Mouse (Mus musculus) lung, postnatal 10 days (tissue): Measurements from ENCODE around the gene Safb2.

Experiments
- DNase-seq: peaks from one replicate; pipeline ENCODE4 v3.0.0; 2021

The Safb2 gene

DNA sequence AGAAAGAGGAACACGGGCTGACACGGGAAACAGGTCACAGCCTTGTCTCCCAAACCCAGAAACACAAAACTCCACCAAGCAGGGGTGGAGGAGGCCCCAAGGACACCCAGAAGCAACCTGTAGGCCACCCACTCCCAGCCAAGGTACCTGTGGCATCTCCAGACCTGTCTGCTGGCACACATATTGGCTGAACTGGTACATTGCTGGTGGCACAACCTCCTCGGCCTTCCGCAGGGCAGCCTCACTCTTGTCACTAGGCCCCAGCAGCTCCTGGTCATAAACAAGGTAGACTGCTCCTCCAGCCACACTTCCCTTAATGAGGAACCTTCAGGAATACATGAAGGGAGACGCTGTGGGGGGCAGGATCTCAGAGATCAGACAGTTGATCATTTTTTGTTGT lies 24.3 kb upstream of the Safb2 start:
- DNase-seq = no peak

DNA sequence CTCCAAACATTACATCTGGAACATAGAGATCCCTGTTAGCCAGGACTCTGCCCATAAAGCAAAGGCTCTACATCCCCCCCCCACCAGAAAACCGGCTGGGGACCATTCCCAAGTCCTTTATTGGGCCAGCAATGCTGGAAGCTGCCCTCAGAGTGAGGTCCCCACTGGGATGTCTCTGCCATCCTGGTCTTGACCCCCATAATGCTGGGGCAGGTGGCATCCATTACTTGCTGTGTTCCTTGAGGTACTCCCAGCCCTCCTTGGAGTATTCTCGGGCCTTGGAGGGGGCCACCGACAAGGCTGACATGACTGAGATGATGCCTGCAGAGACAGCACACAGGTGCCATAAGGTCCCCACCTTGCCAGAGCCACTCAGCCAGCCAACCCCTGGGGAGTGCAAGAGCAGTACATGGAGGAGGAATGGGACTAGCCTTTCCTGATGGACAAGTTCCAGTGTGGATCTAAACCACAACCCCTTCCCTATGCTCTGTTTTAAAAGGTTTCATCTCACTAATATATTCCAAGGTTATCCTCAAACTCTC lies 23.2 kb upstream of the Safb2 start:
- no peak for DNase-seq

DNA sequence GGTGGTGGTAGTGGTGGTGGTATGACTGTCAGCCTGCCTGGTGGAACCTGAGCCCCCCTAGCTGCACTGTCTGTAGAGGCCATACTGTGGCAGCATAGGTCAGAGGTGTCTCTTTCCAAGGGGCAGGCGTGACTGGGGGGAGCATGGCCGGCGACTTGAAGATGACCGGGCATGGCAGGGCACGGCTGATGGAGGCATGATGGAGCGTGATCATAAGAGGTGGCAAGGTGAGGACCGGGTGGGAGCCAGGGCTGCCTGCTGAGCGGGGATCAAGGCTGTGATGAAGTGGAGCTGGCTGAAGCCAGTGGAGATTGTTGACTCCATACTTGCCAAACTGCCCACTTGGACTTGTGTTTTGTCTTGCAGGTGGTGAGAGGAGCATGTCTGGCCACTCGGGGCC lies 21.0 kb upstream of the Safb2 start:
- no peak for DNase-seq

DNA sequence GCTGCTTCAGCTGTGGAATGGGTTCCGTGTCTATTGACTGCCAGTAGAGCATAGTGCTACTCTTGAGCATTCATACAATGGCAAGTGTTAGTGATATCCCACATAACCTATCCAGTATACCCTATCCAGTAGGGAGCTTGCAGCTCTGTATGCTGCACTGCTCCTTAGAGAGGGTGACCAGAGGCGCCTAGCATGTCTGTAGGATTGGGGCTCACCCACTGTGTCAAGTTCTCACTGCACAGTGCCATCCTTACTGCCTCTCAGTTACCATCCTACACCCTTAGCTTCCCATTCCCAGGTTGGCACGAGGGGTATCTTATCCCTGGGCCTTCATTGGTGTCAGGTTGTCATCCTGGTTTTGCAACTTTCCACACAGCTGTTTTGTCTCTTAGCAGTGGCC lies 20.0 kb upstream of the Safb2 start:
- DNase-seq = no peak

DNA sequence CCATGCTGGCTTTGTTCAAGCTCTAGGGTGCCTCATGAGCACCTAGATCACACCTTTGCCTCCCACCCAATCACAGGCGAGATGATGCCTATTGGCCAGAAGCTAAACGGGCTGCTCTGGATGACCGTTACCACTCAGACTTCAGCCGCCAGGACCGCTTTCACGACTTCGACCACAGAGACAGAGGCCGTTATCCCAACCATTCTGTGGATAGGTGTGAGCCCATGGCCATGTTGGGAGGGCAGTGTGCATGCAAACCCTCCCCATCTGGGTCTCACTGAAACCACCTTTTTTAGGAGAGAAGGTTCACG lies 19.6 kb upstream of the Safb2 start:
- no peak for DNase-seq

DNA sequence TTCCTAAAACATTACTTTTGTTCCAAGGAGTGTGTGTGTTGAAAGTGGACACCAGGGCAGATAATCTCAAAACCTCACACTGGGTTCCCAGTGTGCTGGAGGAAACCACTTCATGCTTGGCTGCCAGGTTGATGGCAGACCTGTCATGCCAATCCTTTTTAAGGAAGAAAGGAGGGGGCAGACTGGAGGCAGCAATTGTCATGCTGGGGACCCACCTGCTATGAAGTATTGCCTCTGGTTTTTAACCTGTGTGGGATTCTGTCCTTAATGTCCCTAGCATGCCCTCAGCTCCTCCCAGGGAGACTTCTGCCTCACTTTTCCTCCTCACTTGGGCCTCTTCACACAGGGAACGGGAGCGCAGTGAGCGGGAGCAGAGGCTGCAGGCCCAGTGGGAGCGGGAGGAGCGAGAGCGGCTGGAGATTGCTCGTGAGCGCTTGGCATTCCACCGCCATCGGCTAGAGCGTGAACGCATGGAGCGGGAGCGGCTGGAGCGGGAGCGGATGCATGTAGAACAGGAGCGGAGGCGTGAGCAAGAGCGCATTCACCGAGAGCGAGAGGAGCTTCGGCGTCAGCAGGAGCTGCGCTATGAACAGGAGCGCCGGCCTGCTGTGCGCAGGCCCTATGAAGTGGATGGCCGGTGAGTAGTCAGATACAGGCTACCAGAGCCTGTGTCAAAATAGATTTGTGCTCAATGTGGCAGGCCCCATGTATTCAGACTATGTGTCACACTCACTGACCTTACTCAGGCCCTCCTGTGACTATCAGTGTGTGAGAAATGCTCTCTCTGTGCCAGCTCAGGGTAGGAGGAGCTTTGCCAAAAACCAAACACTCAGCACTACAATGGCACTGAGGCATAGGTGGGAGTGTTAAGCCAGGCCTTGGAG lies 19.0 kb upstream of the Safb2 start:
- no peak for DNase-seq

DNA sequence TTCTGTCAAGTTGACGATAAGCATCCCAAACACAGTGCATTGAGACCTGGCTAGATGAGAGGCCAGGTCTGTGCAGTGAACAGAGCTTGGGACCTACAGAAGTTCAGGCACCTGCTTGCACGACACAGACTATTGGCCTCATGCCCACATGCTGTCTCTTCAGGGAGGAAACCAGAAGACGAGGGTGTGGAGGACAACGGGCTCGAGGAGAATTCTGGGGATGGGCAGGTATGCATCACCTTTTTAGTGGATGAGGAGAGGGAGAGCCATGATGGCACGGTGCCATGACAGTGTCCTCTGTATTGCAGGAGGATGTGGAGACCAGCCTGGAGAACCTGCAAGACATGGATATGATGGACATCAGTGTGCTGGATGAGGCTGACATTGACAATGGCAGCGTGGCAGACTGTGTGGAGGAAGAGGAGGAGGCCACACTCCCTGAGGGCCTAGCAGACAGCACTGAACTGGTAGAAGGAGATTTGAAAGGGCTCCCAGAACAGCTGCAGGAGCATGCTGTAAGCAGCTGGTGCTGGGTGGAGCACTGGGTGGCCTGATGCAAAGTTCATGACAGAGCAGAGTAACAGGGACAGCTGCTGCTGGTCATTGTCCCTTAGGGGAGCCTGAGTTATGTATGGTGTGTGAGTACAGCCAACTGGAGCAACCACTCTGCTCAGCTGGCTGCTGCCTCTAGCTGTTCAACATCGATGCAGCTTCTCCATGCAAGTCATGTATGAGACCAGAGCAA lies 9.3 kb upstream of the Safb2 start:
- DNase-seq = peak; percentile 45

DNA sequence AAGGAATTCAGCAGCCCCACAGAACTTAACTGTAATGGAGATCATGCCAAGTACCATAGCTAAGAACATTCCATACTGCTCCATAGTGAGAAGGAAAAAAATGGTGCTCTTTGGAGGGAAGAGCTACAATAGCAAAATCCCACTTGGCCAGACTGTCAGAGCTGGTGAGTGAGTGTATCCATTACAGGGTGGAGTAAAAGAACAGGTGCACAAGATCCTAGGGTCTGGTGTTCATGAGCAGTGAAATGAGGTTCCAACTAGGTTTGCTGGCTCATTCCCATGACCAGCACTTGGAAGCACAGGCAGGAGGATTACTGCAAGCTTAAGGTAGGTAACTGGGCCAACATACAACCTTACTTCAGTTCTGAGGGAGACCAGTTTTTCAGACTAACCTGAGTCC lies 8.2 kb upstream of the Safb2 start:
- no peak for DNase-seq

DNA sequence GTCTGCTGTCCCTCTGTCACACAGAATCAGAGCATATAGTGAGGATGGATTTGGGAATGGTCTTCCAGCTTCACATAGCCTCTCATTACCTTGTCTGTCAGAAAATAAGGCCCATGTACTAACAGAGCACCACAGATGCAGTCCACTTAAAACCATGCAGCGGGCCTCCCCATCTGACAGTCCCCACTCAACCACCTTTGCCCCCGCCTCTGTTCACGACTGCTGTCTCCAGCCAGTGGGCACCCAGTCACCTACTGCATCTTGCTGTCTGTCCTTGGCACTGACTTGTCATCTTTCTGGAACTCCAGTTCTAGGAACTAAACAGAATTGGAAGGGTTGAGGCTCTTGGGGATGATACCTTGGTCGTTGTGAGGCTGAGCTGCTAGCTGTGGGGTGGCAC lies 4.5 kb upstream of the Safb2 start:
- DNase-seq = no peak

DNA sequence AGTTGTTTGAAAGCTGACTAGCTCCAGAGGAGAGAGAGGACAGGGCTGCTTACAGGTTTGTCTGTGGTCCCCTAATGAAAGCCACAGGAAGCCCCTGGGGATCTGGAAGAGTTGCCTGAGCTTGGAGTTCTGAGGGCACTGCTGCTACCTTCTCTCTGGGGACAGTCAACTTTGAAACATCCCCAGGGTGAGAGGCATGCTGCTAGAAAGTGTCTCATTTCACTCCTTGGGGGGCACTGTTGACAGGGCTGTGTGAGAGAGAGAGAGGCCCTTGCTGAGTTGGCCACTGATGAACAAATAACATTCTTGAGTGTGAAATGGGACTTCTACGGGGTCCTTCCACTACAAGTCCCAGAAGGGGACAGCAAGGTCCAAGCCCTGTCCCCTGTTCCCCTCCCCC lies 3.4 kb upstream of the Safb2 start:
- no peak for DNase-seq

DNA sequence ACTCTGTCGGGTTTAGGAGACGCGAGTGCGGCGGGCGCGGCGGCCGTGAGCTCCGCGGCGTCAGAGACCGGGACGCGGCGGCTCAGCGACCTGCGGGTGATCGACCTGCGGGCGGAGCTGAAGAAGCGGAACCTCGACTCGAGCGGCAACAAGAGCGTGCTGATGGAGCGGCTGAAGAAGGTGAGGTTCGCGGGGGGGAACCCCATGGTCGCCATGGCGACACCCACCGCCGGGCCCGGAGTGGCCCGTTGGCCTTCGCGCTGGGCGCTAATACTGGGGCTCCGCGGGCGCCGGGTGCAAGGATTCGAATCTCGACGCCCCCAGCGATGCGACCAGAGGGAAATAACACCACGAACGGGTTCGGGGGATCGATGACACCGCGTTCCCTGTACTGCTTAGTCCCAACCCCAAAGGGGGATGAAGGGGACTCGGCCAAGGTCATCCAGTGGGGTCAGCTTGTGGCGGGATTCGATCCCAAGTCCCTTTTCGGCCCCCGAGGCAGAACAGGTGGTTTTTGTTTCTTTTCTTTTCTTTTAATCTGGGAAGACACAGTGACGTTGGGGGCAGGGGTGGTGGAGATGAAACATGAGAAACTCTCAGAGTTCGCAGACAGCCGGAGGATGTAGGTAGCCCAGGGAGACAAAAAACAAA lies 911 bp upstream of the Safb2 start:
- peak; percentile 60 for DNase-seq

DNA sequence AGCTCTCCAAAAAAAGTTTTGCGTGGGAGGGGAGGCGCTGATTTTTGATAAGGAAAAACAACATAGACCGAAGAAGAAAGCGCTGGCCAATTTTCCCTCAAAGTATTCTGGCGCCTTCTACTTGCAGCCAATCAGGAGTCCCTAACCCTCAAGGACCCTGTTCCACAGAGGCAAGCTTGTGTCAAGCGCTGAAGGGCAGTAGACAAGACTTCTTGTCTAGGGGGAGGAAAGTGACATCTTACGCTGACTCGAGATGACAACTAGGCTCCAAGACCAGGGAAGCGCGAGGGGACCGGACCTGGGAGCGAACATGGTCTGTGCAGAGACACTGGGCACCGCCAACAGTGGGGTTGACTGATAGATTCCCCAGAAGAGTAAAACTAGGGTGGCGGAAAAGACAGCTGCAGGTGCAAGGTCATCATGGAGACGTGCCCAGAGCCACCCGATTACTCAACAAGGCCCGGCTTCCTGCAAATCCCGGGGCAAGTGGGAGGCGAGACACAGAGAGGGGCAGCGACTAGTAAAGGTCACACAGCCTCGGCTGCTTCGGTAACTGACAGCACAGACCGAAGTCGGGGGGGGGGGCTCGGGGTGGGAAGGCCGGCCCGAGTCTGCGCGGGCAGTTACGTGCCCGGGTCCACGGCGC lies 651 bp downstream of the Safb2 start:
- peak; percentile 72 for DNase-seq

DNA sequence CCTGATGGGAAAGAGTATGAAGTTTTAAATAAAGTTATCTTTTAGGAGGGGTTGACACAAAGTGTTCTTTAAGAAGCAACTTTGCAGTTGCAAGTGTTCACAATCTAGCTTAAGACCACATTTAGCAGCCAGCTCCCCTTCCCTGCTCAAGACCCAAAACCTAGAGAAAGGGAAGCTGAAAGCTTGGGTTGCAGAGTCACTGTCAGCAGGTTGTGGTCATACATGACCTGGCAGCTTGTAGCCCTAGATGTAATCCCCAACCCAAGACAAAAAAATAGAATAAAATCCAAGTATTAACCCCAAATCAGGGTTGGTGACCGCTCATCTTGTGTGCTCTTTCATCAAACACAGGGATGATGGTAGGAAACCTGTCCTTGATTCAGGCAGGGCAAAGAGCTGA lies 1.3 kb downstream of the Safb2 start:
- no peak for DNase-seq

DNA sequence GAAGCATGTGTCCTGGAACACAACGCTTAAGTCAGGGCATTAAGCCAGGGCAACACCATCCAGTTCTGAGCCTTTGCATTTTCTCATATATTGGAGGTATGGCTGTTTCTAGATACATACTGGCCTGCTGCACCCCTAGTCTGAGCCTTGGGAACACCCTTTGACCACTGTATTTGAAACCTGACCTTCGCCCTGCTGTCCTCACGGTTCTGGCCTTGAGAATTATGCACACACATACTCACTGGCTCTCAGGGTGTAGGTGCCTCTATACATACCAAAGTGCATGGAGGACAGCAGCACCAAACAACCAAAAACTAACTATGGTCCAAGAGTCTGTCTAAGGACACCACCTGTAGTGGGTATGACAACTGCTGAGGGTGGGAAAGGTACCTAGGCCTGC lies 11.4 kb downstream of the Safb2 start:
- no peak for DNase-seq

DNA sequence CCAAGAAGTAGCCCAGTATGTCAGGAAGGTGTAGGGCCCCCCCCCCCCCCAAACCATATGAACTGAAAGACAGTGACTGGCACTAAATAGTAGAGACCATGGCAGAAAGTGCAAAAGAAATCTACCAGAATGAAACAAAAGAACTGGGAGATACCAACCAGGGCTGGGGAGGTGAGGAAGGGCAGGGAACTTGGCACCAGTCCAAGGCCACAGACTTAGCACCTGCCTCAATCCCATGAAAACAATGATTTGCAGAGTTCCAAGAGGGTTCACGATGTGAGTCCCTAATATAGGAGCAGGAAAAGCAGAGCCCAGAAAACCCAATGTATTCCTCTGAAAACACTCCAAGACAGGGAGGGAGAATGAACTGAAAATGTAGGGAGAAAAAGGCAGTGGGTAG lies 12.2 kb downstream of the Safb2 start:
- DNase-seq = no peak

DNA sequence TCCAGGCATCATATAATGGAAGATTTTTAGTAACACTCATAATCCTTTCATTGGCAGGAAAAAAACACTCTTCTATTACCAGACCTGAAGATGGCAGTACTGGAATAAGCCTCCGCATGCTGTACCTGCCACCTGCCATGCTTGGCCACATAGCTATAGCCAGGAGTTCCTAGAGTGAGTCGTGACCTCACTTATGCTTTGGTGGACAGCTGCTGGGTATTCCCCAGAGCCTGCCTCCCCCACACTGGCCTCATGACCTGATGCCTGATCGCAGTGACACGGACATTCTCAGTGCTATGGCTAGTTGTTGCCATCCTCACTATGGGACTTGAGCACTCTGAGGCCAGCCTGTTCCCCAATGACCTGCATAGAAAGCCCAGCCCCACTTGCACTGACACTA lies 14.1 kb downstream of the Safb2 start:
- no peak for DNase-seq

DNA sequence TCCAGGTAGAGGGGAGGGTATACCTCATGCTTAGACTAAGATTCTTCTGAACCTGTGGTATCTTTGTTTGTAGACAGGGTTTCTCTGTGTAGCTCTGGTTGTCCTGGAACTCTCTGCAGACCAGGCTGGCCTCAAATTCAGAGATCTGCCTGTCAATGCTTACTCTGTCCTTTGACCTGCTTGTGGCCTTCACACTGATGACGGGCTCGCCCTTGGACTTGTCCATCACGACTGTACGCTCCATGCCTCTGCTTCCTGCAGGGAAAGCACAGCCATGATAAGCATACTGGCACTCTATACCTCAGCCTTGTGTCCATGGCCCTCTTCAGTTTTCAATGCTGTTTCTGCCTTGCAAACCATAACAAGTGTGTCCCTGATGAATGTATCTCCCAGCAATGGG lies 17.0 kb downstream of the Safb2 start:
- no peak for DNase-seq

DNA sequence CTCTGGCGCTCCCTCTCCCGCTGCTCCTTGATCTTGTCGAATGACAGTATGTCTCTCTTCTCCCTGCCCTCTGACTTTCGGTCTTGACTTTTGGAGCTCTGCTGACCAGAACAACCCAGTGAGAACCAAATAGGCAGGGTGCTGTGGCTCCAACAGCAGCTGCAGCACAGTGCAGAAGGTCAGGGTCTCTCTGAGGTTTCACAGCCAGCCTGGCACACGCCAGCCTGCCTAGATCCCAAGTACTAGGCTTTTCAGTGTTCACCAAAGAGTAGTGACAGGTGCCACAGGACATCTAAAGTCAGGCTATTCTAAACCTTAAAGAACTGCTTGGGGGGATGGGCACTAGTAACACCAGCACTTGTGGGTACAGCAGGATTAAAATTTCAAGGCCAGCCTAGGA lies 17.5 kb downstream of the Safb2 start:
- no peak for DNase-seq

DNA sequence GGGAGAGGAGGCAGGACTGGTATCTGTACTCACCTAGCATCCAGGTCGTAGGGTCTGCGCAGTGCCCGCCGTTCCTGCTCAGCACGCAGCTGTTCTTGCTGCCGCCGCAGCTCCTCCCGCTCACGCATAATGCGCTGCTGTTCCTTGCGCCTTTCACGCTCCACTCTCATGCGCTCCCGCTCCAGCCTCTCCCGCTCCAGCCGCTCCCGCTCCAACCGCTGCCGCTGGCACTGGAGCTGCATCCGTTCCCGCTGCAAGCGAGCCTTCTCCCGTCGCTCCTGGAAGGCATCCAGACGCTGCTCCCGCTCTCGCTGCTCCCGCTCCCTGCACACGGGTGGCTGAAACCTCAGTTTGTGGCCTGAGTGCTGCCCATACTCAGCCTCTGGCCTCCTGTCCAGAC lies 18.1 kb downstream of the Safb2 start:
- DNase-seq = no peak

DNA sequence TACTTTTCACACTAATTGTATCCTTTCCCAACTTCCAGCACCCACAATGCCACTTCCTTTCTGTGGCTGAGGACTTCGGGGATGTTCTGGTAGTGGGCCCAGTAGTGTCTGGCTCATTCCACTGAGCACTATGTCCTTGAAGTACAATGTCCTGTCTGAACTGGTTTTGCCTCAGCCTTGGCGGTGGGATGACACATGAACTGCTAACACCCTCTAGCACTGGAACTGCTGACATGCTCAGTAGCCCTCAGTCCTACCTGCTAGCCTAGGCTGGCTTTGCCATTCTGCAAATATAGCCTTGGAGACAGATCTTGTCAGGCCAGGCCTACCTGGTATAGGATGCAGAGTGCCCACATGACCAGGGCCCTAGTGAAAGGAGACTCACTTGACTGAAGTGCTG lies 22.5 kb downstream of the Safb2 start:
- DNase-seq = no peak

DNA sequence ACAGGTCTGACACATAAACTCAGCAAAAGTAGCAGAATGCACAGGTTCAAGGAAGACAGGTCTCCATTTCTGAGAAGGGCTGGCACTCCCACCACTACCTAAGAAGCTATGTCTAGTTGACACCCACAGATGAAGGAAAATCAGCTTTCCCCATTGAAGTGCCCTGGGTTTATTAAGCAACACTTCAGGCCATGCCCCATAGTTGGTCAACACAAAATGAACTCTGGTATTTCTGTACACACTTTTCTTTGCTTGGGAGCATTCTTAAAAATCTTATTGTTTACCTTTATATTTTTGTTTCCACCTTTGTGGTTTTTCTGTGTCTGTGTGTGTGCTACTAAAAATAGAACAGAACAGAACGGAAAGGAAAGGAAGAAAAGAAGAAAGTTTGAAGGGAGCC lies 24.3 kb downstream of the Safb2 start:
- DNase-seq = no peak

DNA sequence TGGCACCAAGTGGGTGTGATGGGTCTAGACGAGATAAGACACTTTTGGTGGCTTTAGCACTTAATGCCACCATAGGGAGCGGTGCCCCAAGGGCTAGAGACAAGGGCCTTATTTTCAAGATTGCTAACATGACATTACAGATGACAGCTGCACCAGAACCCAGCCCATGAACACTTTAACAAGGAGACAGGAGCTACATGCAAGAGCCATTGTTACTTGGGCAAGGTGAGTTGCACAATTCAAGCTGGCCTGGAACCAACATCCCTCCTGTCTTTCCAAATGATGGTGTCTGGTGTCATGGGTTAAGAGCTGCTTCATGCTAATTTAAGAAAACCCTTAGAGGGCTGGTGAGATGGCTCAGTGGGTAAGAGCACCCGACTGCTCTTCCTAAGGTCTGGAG lies 25.0 kb downstream of the Safb2 start:
- no peak for DNase-seq

DNA sequence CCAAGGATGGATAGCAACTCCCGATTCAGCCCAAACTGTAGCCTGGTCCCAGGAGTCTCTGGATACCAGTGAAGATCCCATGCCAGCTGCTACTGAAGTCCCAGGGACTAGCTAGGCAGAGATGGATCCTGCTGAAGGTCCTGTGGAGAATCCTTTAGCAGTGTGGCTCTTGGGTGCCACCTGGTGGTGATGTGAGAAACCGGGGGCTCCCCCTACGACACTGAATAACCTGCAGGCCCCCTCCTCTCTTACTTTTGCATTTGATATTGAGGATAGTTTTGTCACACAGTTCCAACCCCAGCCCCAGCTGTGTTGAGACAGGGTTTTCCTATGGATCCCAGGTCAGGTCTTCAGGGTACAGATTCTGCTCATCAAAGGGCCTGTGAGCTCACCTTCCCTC lies 25.9 kb downstream of the Safb2 start:
- peak; percentile 75 for DNase-seq
